Mouse (Mus musculus) MEL (cell line): ENCODE measurements at regions not wholly inside any gene's neighbourhood (a gene's known extent, or its start where the extent isn't known, plus 50 kb on each side); places are given as distances from the start of the nearest gene placed in this dataset.

ENCODE experiments used
- CTCF ChIP-seq, 3 experiments: IDR thresholded peaks in 2 of 3; conservative IDR thresholded peaks in 1 of 3; 2 replicates each; pipeline ENCODE4 v1.5.1; 2011 to 2012; ENCODE audit warnings: low read length in 3 of 3, low read depth in 2 of 3, mild to moderate bottlenecking in 2 of 3, improper control_type of control experiment in 1 of 3, inconsistent platforms in 1 of 3, mixed read lengths in 1 of 3, moderate library complexity in 1 of 3; ENCODE audit not compliant: control insufficient read depth in 1 of 3, insufficient read depth in 1 of 3, poor library complexity in 1 of 3, severe bottlenecking in 1 of 3
- MAX ChIP-seq: IDR thresholded peaks from 2 replicates; pipeline ENCODE4 v1.6.1; 2011; ENCODE audit warnings: low read length, improper control_type of control experiment
- POLR2A ChIP-seq, 2 experiments: IDR thresholded peaks; 2 replicates each; pipeline ENCODE4 v1.6.1; 2011 to 2012; ENCODE audit warnings: low read length in 2 of 2, mild to moderate bottlenecking in 2 of 2, control low read depth in 1 of 2, improper control_type of control experiment in 1 of 2, low read depth in 1 of 2, moderate library complexity in 1 of 2; ENCODE audit not compliant: control insufficient read depth in 1 of 2, insufficient read depth in 1 of 2, poor library complexity in 1 of 2
- USF2 ChIP-seq, 2 experiments: IDR thresholded peaks; 2 replicates each; pipeline ENCODE4 v1.6.1; 2011 to 2012; ENCODE audit warnings: improper control_type of control experiment in 2 of 2, low read length in 2 of 2, borderline replicate concordance in 1 of 2, inconsistent platforms in 1 of 2, low read depth in 1 of 2, mild to moderate bottlenecking in 1 of 2; ENCODE audit not compliant: insufficient read depth in 1 of 2
- ZC3H11A ChIP-seq: IDR thresholded peaks from 2 replicates; pipeline ENCODE4 v1.6.1; 2012; ENCODE audit warnings: low read depth, mild to moderate bottlenecking, inconsistent platforms, low read length, improper control_type of control experiment

DNA sequence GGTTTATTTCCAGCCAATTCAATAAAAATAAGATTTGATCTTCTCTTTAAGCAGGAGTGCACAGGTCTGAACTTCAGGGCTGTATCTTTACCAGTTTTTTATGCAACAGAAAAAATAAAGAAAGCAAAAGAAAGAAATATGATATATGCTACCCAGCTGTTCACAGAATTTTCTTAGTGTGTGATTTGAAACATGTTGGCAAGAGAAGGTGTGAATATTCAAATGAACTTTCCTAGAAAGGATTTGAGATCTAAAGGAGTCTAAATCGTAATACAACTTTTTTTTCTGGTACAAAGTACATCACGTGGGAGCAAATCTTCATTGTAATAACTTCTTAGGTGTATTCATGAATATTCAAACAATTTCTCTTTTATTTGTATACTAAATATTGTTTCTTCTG, 2905.1 kb upstream of the Gm12353 start:
- no peak for TF ChIP-seq USF2 (IDR thresholded peaks at IDR 0.05; ENCODE audit: borderline replicate concordance in 1 of 2, insufficient read depth in 1 of 2, low read depth in 1 of 2, low read length in 2 of 2)
- TF ChIP-seq ZC3H11A: no peak
- TF ChIP-seq CTCF (IDR thresholded peaks at IDR 0.05 in 2 of 3, conservative IDR thresholded peaks at IDR 0.05 in 1 of 3; ENCODE audit: control insufficient read depth in 1 of 3, insufficient read depth in 1 of 3, low read depth in 2 of 3, low read length in 3 of 3, poor library complexity in 1 of 3, severe bottlenecking in 1 of 3): no peak
- TF ChIP-seq MAX: no peak
- TF ChIP-seq POLR2A (IDR thresholded peaks at IDR 0.05; ENCODE audit: control insufficient read depth in 1 of 2, insufficient read depth in 1 of 2, low read depth in 1 of 2, low read length in 2 of 2, poor library complexity in 1 of 2): no peak
